Mouse (Mus musculus) hindbrain, embryonic 13.5 days (tissue): ENCODE results near the gene 1700017B05Rik. TPM values are rescaled to one million over a fixed set of nuclear protein-coding genes. Genes with fewer than 3 reads are reported as not detected.

Experiments
- ATAC-seq: fragments of 200-750 bp; cut with Nextera tagmentation; 2 replicates; pipeline ENCODE4 v1.8.0; 2017; ENCODE audit warnings: moderate TSS enrichment; ENCODE audit not compliant: low FRiP score
- H3K27ac ChIP-seq: fragments of 300-500 bp; sonication (generic); 2 replicates; pipeline ENCODE4 v1.5.1; 2015; ENCODE audit warnings: inconsistent platforms, mild to moderate bottlenecking, moderate library complexity
- H3K27me3 ChIP-seq: fragments of 300-500 bp; sonication (generic); 2 replicates; pipeline ENCODE4 v1.6.1; 2015; ENCODE audit warnings: mild to moderate bottlenecking, inconsistent platforms
- H3K36me3 ChIP-seq: fragments of 300-500 bp; sonication (generic); 2 replicates; pipeline ENCODE4 v1.6.1; 2015; ENCODE audit warnings: mild to moderate bottlenecking, inconsistent platforms
- H3K4me1 ChIP-seq: fragments of 300-500 bp; sonication (generic); replicated peaks from 2 replicates; pipeline ENCODE4 v1.6.1; 2015; ENCODE audit warnings: inconsistent platforms
- H3K4me2 ChIP-seq: fragments of 300-500 bp; sonication (generic); 2 replicates; pipeline ENCODE4 v1.6.1; 2015; ENCODE audit warnings: inconsistent platforms, mild to moderate bottlenecking, moderate library complexity
- H3K4me3 ChIP-seq: fragments of 300-500 bp; sonication (generic); 2 replicates; pipeline ENCODE4 v1.5.1; 2015; ENCODE audit warnings: mild to moderate bottlenecking, inconsistent platforms
- H3K9ac ChIP-seq: fragments of 300-500 bp; sonication (generic); 2 replicates; pipeline ENCODE4 v1.6.1; 2015; ENCODE audit warnings: mild to moderate bottlenecking, inconsistent platforms
- H3K9me3 ChIP-seq: fragments of 300-500 bp; sonication (generic); 2 replicates; pipeline ENCODE4 v1.6.1; 2016; ENCODE audit warnings: inconsistent platforms
- WGBS: fragments of 180-500 bp; shearing (Covaris S2); methylation state at CpG from one replicate; pipeline ENCODE4 v1.1.7; 2015; 5-methylcytosine and 5-hydroxymethylcytosine counted together
- polyA plus RNA-seq: library from polyadenylated mRNA; unstranded; fragments of >200 nt; fragmentation: Nextera tagmentation; extraction: Ambion mirVana; gene quantifications from 2 replicates; pipeline ENCODE4 v1.2.1, GENCODE M21; 2015

1700017B05Rik gene
- polyA plus RNA-seq, 1 experiment from 2014 or later, result 5.4 TPM

DNA sequence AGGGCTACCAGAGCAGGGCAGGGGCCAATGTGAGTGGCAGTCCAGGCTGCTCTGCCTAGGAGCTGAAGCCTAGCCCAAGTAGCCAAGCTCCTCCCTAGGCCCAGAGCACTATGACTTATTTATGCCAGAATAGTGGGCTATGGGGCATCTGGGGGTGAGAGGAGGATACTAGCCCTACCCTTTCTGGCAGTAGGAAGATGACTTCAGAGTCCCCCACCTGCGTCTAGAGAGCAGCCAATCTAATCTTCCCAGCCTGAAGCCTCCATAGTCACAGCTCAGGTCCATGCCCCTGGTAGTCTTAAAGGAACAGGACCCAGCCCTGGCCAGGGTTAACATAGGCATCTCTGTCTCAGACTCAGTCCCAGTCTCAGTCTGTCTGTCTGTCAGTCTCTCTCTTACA lies 7.0 kb upstream of the 1700017B05Rik start:
- no peaks in the 10 kb centered on the region for H3K36me3 ChIP-seq
- H3K9me3 ChIP-seq, result no peaks in the 10 kb centered on the region
- no peak overlapping the region for H3K4me3 ChIP-seq
- ATAC-seq, result no peak
- H3K27me3 ChIP-seq, result peaks cover 26% of the 10 kb centered on the region
- H3K9ac ChIP-seq, result no peak overlapping the region
- H3K4me2 ChIP-seq, result no peak overlapping the region
- 47% methylated on average over 1 of the region's 1 CpGs for WGBS
- H3K4me1 ChIP-seq, result peaks cover 27% of the 10 kb centered on the region
- no peak overlapping the region for H3K27ac ChIP-seq

DNA sequence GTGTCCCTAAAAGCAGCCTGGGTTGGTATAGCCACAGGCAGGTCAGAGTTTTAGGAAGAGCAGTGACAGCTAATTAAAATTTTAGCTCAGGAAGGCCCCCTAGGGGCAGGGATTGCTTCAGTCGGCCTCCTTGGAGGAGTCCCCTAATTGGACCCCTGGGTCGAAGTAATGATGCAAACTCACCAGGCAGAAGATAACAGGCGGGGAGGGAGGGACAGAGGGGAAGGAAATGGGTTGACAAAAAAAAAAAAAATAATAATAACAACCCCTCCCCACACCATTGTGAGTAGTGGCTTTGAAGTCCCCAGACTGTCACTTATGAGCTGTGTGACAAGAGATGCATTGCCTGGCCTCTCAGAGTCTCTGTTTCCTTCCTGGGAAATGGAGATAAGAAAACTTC lies 6.2 kb upstream of the 1700017B05Rik start:
- no peak overlapping the region for H3K27ac ChIP-seq
- WGBS, result 13% methylated on average over 3 of the region's 3 CpGs
- H3K4me1 ChIP-seq, result peaks cover 27% of the 10 kb centered on the region
- no peak overlapping the region for H3K9ac ChIP-seq
- H3K36me3 ChIP-seq, result no peaks in the 10 kb centered on the region
- no peak overlapping the region for H3K4me3 ChIP-seq
- peaks cover 33% of the 10 kb centered on the region for H3K27me3 ChIP-seq
- no peaks in the 10 kb centered on the region for H3K9me3 ChIP-seq
- H3K4me2 ChIP-seq, result no peak overlapping the region
- ATAC-seq, result no peak

DNA sequence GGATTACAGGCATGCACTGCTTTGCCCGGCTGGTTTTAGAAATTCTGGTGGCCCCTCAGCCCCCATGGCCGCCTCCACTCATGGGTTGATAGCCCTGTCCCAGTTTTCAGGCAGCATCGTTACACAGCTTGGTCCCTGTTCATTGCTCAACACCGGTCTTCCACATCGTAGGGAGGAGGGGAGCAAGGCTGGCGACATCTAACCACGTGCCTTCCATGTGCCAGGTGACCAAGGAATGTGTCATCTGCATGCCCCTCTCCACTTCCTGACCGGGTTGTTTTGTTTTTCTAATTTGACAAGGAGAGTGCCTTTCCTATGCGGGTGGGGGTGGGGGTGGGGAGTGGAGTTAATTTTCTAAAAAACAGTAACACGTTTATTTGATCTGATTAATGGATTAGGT lies 5.7 kb upstream of the 1700017B05Rik start:
- Histone ChIP-seq H3K9me3 (no peaks in the 10 kb centered on the region), H3K4me1 (peaks cover 27% of the 10 kb centered on the region), H3K27ac (no peak overlapping the region), H3K4me3 (no peak overlapping the region), H3K27me3 (peaks cover 35% of the 10 kb centered on the region), H3K36me3 (no peaks in the 10 kb centered on the region), H3K4me2 (no peak overlapping the region), H3K9ac (no peak overlapping the region)
- 26% methylated on average over 10 of the region's 10 CpGs for WGBS
- no peak for ATAC-seq

DNA sequence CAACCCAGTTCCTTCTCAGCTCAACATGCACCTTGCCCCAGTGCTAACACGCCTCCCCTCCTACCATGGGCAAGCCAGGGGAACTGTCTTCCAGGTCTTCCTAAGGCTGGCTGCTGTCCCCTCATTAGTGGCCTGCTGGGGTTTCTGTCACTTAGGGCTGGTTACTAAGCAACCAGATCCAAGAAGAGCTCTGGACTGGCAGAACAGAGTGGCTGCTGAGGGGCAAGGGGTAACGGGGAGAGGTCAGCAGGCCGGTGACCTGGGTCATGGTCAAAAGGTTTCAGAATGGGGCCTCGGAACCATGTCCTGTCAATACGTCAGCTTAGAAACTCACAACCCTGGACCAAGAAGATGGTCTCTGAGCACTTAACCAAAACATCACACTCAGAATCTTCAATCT lies 5.0 kb upstream of the 1700017B05Rik start:
- Histone ChIP-seq H3K36me3 (no peaks in the 10 kb centered on the region), H3K4me3 (no peak overlapping the region), H3K27me3 (peaks cover 38% of the 10 kb centered on the region), H3K4me1 (peaks cover 32% of the 10 kb centered on the region), H3K9me3 (no peaks in the 10 kb centered on the region), H3K4me2 (no peak overlapping the region), H3K27ac (no peak overlapping the region), H3K9ac (peak overlapping the region; percentile 8; the same call in 1 of the 2 replicates)
- WGBS, result 13% methylated on average over 5 of the region's 5 CpGs
- ATAC-seq, result no peak

DNA sequence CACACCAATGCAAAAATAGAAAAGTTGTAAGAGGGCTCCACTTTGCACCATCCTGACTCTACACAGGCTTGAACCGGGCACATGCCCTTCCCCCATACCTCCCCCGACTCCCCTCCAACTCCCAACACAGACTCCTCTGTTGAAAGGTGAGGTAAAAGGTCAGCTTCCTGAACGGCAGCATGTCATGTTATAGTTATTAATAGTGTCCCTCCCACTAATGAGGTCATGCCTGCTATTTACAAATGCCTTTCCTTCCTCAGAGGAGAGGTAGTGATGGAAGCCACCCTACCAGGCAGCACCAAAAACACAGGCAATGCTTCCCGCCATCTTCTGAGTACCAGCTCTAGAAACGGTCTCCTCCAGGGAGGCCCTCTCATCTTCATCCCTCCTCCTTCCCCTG lies 2.7 kb upstream of the 1700017B05Rik start:
- no peak for ATAC-seq
- WGBS, result 34% methylated on average over 5 of the region's 5 CpGs
- Histone ChIP-seq H3K36me3 (no peaks in the 10 kb centered on the region), H3K27me3 (peaks cover 51% of the 10 kb centered on the region), H3K9me3 (no peaks in the 10 kb centered on the region), H3K4me3 (no peak overlapping the region), H3K4me2 (no peak overlapping the region), H3K27ac (no peak overlapping the region), H3K9ac (no peak overlapping the region), H3K4me1 (peaks cover 48% of the 10 kb centered on the region)

DNA sequence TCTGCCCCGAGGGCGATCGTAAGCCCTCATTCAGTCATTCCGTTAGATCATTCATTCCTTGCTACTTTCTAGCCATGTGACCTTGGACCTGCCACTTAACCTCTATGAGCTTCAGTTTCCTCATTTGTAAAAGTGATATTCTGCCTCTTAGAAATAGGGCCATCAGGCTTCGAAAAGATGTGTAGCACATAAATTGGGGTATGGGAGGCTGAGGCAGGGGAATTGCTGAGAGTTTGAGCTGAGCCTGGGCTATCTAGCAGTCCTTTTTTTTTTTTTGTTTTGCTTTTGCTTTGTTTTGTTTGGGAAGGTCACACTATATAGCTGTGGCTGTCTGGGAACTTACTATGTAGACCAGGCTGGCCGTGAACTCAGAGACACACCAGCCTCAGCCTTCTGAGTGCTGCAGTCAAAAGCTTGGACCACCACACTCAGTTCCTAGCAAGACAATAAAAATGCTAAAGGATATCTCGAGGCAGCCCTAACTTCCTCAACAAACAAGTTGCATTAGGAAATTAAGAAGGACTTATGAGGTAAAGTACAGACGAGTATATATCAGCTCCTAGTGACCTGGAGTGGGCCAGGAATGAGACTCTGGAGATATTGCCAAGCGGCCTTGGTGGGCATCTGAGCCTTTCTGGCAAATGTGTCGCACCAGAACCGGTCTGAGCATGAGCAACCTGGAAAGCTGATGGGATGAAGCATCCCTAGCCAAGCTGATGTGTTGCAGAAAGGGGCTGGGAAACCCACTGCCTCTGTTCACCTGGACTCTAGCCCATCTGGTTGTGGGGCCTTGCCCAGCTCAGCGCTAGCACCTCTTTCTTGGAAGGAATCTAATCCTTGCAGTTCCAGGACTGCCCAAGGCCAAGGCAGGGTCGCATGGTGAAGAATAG lies 628 bp upstream of the 1700017B05Rik start:
- peaks cover 51% of the 10 kb centered on the region for H3K27me3 ChIP-seq
- H3K9me3 ChIP-seq, result no peaks in the 10 kb centered on the region
- H3K4me3 ChIP-seq, result peak overlapping the region; percentile 62
- ATAC-seq, result no peak
- no peak overlapping the region for H3K27ac ChIP-seq
- 51% methylated on average over 13 of the region's 13 CpGs for WGBS
- H3K4me1 ChIP-seq, result peaks cover 36% of the 10 kb centered on the region
- H3K9ac ChIP-seq, result peak overlapping the region; percentile 78
- peak overlapping the region; percentile 93 for H3K4me2 ChIP-seq
- H3K36me3 ChIP-seq, result peaks cover 2% of the 10 kb centered on the region; the same call in 1 of the 2 replicates

DNA sequence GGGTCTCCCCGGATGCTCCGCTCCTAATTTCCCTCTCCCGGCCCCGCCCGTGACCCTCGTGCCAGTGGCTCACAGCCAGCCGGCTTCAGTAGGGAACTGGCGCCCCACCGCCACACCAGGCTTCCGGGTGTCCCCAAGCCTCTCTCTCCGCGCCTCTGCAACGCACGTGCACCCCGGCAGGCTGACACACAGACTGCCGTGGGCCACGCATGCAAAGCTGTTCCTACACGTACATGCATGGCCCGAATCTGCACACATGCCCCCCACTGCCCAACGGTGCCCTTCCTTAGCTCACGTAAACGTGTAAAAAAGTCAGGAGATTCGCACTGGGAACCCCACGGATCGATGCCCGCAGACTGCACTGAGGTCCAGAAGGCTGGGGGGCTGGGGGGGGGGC lies 898 bp downstream of the 1700017B05Rik start:
- peak; percentile 22; the same call in 1 of the 2 replicates for ATAC-seq
- H3K27ac ChIP-seq, result no peak overlapping the region
- H3K4me3 ChIP-seq, result peak overlapping the region; percentile 62
- H3K9ac ChIP-seq, result peak overlapping the region; percentile 78
- WGBS, result under 1% methylated on average over 26 of the region's 26 CpGs
- H3K4me2 ChIP-seq, result peak overlapping the region; percentile 93
- peaks cover 22% of the 10 kb centered on the region for H3K4me1 ChIP-seq
- H3K36me3 ChIP-seq, result peaks cover 13% of the 10 kb centered on the region
- H3K9me3 ChIP-seq, result no peaks in the 10 kb centered on the region
- peaks cover 51% of the 10 kb centered on the region for H3K27me3 ChIP-seq

DNA sequence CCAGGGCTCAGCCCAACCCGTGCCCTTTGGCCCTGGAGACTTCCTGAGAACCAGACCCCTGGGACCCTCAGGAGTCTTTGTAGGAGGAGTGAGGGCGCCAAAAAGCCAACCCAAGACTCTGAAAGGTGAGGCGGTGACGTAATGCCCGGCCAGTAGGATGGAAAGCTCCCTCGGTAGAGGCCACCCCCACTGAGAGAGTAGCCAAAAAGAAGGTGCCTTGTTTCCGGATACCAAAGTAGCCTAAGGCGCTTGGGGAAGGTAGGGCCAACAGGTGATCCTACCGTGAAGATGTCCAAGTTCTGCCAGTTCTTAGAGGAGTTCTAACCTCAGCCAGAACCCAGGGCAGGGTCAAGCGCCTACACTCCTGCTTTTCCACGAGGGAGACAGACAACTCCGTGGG lies 1.5 kb downstream of the 1700017B05Rik start:
- Histone ChIP-seq H3K27me3 (peaks cover 46% of the 10 kb centered on the region), H3K9ac (no peak overlapping the region)

DNA sequence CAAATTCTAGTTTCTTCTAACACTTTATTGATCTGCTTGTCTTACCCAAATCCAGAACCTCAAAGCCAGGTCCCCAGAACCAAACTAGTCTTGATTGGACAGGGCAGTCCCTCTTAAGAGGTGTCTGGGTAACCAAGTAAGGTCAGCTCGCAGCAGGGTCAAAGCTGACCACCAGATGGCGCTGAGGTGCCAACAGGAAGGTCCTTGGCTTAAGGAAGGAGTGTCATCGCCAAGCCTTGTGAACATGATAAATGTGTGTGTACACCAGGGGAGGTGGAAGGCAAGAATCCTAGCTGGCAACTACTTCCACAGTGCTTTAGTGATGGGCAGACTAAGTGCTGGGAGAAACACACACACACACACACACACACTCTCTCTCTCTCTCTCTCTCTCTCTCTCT lies 2.7 kb downstream of the 1700017B05Rik start:
- ATAC-seq, result peak; percentile 25; the same call in 1 of the 2 replicates
- Histone ChIP-seq H3K27me3 (peaks cover 35% of the 10 kb centered on the region), H3K9me3 (no peaks in the 10 kb centered on the region), H3K27ac (no peak overlapping the region), H3K36me3 (peaks cover 13% of the 10 kb centered on the region), H3K4me3 (no peak overlapping the region), H3K4me2 (no peak overlapping the region), H3K4me1 (peaks cover 22% of the 10 kb centered on the region), H3K9ac (no peak overlapping the region)
- 7% methylated on average over 3 of the region's 3 CpGs for WGBS

More for the DNA sequence above, 1.5 kb downstream of the 1700017B05Rik start:
- H3K36me3 ChIP-seq, result peaks cover 13% of the 10 kb centered on the region
- H3K4me2 ChIP-seq, result peak overlapping the region; percentile 93
- no peak overlapping the region for H3K27ac ChIP-seq
- peak overlapping the region; percentile 62 for H3K4me3 ChIP-seq
- no peak for ATAC-seq
- WGBS, result 29% methylated on average over 12 of the region's 12 CpGs
- H3K9me3 ChIP-seq, result no peaks in the 10 kb centered on the region
- peaks cover 22% of the 10 kb centered on the region for H3K4me1 ChIP-seq

DNA sequence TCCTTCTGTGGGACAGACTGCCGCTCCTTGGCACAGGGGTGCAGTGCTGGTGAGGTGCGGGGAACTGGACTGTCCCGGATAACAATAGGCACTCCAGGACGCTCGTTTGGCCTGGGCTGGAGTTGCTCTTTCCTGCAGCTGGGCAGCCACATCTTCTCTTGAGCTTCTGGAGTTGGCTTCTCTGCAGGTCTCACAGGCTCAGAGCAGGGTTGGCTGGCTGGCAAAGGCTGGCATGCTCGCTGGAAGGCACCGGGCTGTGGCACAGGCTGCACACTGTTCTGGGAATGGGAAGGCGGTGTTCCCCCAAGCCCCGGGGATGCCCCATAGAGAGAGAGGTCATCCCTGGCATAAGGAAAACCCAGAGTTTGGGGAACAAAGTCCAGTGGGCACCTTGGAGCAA lies 4.8 kb downstream of the 1700017B05Rik start:
- no peak for ATAC-seq
- Histone ChIP-seq H3K9me3 (no peaks in the 10 kb centered on the region), H3K4me1 (peaks cover 18% of the 10 kb centered on the region), H3K4me3 (no peak overlapping the region), H3K4me2 (no peak overlapping the region), H3K36me3 (peaks cover 21% of the 10 kb centered on the region), H3K9ac (no peak overlapping the region), H3K27me3 (peaks cover 16% of the 10 kb centered on the region; the same call in 1 of the 2 replicates), H3K27ac (no peak overlapping the region)
- WGBS, result 94% methylated on average over 9 of the region's 9 CpGs

DNA sequence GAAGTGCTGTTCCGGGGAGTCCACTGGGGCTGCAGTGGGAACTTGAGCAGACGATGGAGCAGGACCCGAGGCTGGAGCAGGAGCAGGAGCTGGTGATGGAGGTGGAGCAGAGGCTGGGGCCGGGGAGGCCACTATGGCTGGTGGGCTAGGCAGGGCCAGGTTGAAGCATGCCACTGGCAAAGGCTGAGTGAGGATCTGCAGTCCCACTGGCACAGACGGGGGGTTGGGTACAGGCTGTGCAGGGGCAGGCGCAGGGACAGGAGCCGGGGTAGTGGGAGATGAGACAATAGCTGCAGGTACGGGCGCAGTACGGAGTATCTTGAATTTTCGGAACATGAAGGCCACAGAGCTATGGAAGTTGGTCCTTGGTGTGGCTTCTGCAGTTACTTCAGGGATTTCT lies 5.6 kb downstream of the 1700017B05Rik start:
- no peak for ATAC-seq
- H3K27ac ChIP-seq, result no peak overlapping the region
- H3K9me3 ChIP-seq, result no peaks in the 10 kb centered on the region
- H3K4me3 ChIP-seq, result no peak overlapping the region
- H3K4me2 ChIP-seq, result no peak overlapping the region
- WGBS, result 92% methylated on average over 11 of the region's 11 CpGs
- peaks cover 11% of the 10 kb centered on the region for H3K4me1 ChIP-seq
- no peak overlapping the region for H3K9ac ChIP-seq
- peaks cover 21% of the 10 kb centered on the region for H3K36me3 ChIP-seq
- peaks cover 14% of the 10 kb centered on the region; the same call in 1 of the 2 replicates for H3K27me3 ChIP-seq

DNA sequence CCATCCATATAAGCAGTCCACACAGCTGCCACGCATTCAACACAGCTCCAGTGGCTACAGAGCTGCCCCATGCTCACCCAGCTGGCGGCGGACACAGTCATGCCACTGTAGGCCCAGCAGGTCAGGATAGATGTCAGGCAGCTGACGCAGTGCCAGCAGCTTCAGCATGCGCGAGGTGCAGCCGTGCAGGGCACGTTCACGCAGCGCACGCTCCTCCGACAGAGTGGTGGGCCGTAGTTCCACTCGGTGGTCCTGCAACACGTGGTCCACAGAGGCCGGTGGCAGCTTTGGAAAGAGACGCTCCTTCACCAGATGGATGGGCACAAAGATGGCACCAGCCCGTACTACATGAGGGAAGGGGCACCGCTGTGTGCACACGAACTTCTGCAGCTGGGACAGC lies 6.1 kb downstream of the 1700017B05Rik start:
- Histone ChIP-seq H3K27me3 (peaks cover 12% of the 10 kb centered on the region; the same call in 1 of the 2 replicates), H3K9ac (no peak overlapping the region), H3K27ac (no peak overlapping the region), H3K36me3 (peaks cover 21% of the 10 kb centered on the region), H3K4me2 (no peak overlapping the region), H3K9me3 (no peaks in the 10 kb centered on the region), H3K4me3 (no peak overlapping the region), H3K4me1 (peaks cover 6% of the 10 kb centered on the region)
- WGBS, result 95% methylated on average over 20 of the region's 20 CpGs
- no peak for ATAC-seq
